Mouse (Mus musculus) liver, embryonic 15.5 days (tissue): ENCODE results near the gene Rcor1. TPM values are rescaled to one million over a fixed set of nuclear protein-coding genes. Genes with fewer than 3 reads are reported as not detected.

ENCODE experiments used
- ATAC-seq: fragments of 200-750 bp; cut with Nextera tagmentation; 2 replicates; pipeline ENCODE4 v1.8.0; 2017; ENCODE audit warnings: moderate number of reproducible peaks, mild to moderate bottlenecking, moderate library complexity; ENCODE audit not compliant: insufficient read depth
- H3K27ac ChIP-seq: fragments of 300-500 bp; sonication (generic); replicated peaks from 2 replicates; pipeline ENCODE4 v1.5.1; 2015; ENCODE audit warnings: mild to moderate bottlenecking, inconsistent platforms
- H3K27me3 ChIP-seq: fragments of 300-500 bp; sonication (generic); 2 replicates; pipeline ENCODE4 v1.6.1; 2015; ENCODE audit warnings: mild to moderate bottlenecking, inconsistent platforms
- H3K36me3 ChIP-seq: fragments of 300-500 bp; sonication (generic); replicated peaks from 2 replicates; pipeline ENCODE4 v1.6.1; 2015; ENCODE audit warnings: moderate library complexity, mild to moderate bottlenecking, inconsistent platforms
- H3K4me1 ChIP-seq: fragments of 300-500 bp; sonication (generic); replicated peaks from 2 replicates; pipeline ENCODE4 v1.6.1; 2015; ENCODE audit warnings: inconsistent platforms
- H3K4me2 ChIP-seq: fragments of 300-500 bp; sonication (generic); 2 replicates; pipeline ENCODE4 v1.6.1; 2015; ENCODE audit warnings: moderate library complexity, mild to moderate bottlenecking, inconsistent platforms
- H3K4me3 ChIP-seq: fragments of 300-500 bp; sonication (generic); replicated peaks from 2 replicates; pipeline ENCODE4 v1.5.1; 2015; ENCODE audit warnings: mild to moderate bottlenecking, inconsistent platforms
- H3K9ac ChIP-seq: fragments of 300-500 bp; sonication (generic); 2 replicates; pipeline ENCODE4 v1.6.1; 2015; ENCODE audit warnings: moderate library complexity, mild to moderate bottlenecking, inconsistent platforms
- H3K9me3 ChIP-seq: fragments of 300-500 bp; sonication (generic); replicated peaks from 2 replicates; pipeline ENCODE4 v1.6.1; 2016; ENCODE audit warnings: inconsistent platforms
- WGBS: fragments of 180-500 bp; shearing (Covaris S2); methylation state at CpG from one replicate; pipeline ENCODE4 v1.1.7; 2015; ENCODE audit warnings: mixed read lengths; ENCODE audit not compliant: insufficient replicate concordance; 5-methylcytosine and 5-hydroxymethylcytosine counted together
- polyA plus RNA-seq: library from polyadenylated mRNA; unstranded; fragments of >200 nt; fragmentation: Nextera tagmentation; extraction: Ambion mirVana; gene quantifications from 2 replicates; pipeline ENCODE4 v1.2.1, GENCODE M21; 2015

Rcor1 gene
- polyA plus RNA-seq, 1 experiment from 2014 or later = 4.6 TPM

DNA sequence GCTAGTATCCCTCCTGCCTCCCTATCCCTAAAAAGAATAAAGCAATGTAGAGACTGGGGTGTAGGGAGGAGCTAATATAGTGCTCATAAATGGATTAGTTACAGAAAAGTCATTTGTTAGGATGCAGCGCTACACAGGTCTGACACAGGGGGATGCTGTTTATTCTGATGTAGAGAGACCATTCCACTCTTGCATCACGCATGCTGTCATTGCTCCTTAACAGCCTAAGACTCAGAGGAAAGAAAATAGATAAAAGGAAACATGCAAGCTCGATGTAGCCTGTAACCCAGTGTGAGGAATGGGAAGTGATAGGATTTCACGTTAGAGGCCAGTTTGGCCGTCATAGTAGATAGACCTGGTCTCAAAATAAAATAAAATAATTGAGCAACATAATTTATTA lies 31.9 kb downstream of the Rcor1 start:
- 52% methylated on average over 5 of the region's 5 CpGs for WGBS
- 0 out of 2 replicates have a peak, but pooled peaks cover 14% of the 10 kb centered on the region for H3K4me1 ChIP-seq

GRCm38 (mm10) chr12:111071477-111072152 lies 32.5 kb downstream of the Rcor1 start:
- peak; percentile 28; the same call in 1 of the 2 replicates for ATAC-seq
- Histone ChIP-seq H3K4me2 (peak overlapping the region; percentile 25; the same call in 1 of the 2 replicates), H3K27me3 (no peaks in the 10 kb centered on the region), H3K36me3 (peaks cover 29% of the 10 kb centered on the region), H3K27ac (peak overlapping the region; percentile 24; the same call in 1 of the 2 replicates), H3K4me1 (peaks cover 13% of the 10 kb centered on the region), H3K4me3 (no peak overlapping the region), H3K9ac (no peak overlapping the region), H3K9me3 (no peaks in the 10 kb centered on the region)
- 56% methylated on average over 10 of the region's 10 CpGs for WGBS

More for the DNA sequence above, 31.9 kb downstream of the Rcor1 start:
- H3K36me3 ChIP-seq = peaks cover 29% of the 10 kb centered on the region
- no peak overlapping the region for H3K9ac ChIP-seq
- H3K9me3 ChIP-seq = no peaks in the 10 kb centered on the region
- ATAC-seq = no peak
- H3K27ac ChIP-seq = no peak overlapping the region
- no peak overlapping the region for H3K4me2 ChIP-seq
- H3K4me3 ChIP-seq = no peak overlapping the region
- no peaks in the 10 kb centered on the region for H3K27me3 ChIP-seq

DNA sequence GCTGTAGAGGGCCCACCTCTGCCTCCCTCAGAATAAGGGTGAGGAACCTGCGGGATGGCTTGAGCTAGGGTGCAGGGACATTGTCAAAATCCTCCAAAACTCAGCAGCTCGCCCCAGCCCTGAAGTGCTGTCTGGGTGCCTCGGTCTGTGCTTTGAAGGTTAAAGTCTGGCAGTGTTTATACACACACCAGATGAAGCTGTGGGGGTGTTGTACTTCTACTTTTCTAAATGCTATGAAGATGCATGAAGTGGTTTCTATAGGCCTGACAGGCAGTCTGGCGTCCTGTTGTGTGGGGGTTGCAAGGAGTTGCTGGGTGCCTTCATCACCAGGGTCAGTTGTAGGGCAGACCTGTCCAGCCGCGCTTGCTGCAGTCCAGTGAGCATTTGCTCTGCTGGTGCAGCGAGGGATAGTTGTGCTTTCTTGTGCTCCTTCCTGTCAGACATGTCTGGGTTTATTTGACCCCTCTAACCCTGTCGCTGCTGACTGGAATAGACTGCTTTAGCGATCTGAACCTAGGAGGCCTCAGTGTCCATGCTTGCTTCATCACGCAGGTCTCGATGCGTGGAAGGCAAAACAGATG lies 37.3 kb downstream of the Rcor1 start:
- H3K9me3 ChIP-seq = no peaks in the 10 kb centered on the region
- H3K4me2 ChIP-seq = no peak overlapping the region
- WGBS = 76% methylated on average over 12 of the region's 12 CpGs
- H3K27me3 ChIP-seq = no peaks in the 10 kb centered on the region
- no peak overlapping the region for H3K9ac ChIP-seq
- peaks cover 13% of the 10 kb centered on the region for H3K4me1 ChIP-seq
- H3K36me3 ChIP-seq = peaks cover 2% of the 10 kb centered on the region; the same call in 1 of the 2 replicates
- no peak overlapping the region for H3K4me3 ChIP-seq
- H3K27ac ChIP-seq = peak overlapping the region; percentile 33; the same call in 1 of the 2 replicates
- ATAC-seq = no peak

- Histone ChIP-seq H3K9ac (no peak overlapping the region), H3K9me3 (no peaks in the 10 kb centered on the region), H3K4me3 (no peak overlapping the region), H3K36me3 (peaks cover 28% of the 10 kb centered on the region), H3K27me3 (no peaks in the 10 kb centered on the region), H3K4me1 (peaks cover 6% of the 10 kb centered on the region), H3K27ac (no peak overlapping the region), H3K4me2 (no peak overlapping the region)
- no peak for ATAC-seq
- 73% methylated on average over 4 of the region's 4 CpGs for WGBS
Measured at GRCm38 (mm10) chr12:111085579-111085978, 46.4 kb downstream of the Rcor1 start.

GRCm38 (mm10) chr12:111087066-111087465 lies 47.9 kb downstream of the Rcor1 start:
- H3K36me3 ChIP-seq = peaks cover 29% of the 10 kb centered on the region

GRCm38 (mm10) chr12:111088186-111088585 lies 49.0 kb downstream of the Rcor1 start:
- Histone ChIP-seq H3K9me3 (no peaks in the 10 kb centered on the region), H3K4me1 (peaks cover 9% of the 10 kb centered on the region), H3K36me3 (peaks cover 19% of the 10 kb centered on the region), H3K9ac (no peak overlapping the region), H3K27ac (no peak overlapping the region), H3K4me2 (no peak overlapping the region), H3K4me3 (no peak overlapping the region), H3K27me3 (no peaks in the 10 kb centered on the region)
- no peak for ATAC-seq
- WGBS = 27% methylated on average over 5 of the region's 5 CpGs

More at GRCm38 (mm10) chr12:111087066-111087465, 47.9 kb downstream of the Rcor1 start:
- H3K9ac ChIP-seq = no peak overlapping the region
- WGBS = 84% methylated on average over 1 of the region's 1 CpGs
- H3K4me2 ChIP-seq = no peak overlapping the region
- no peak for ATAC-seq
- H3K4me3 ChIP-seq = no peak overlapping the region
- H3K9me3 ChIP-seq = no peaks in the 10 kb centered on the region
- H3K27ac ChIP-seq = no peak overlapping the region
- H3K27me3 ChIP-seq = no peaks in the 10 kb centered on the region
- peaks cover 6% of the 10 kb centered on the region for H3K4me1 ChIP-seq

GRCm38 (mm10) chr12:111088731-111089141 lies 49.6 kb downstream of the Rcor1 start:
- WGBS = 67% methylated on average over 3 of the region's 3 CpGs
- Histone ChIP-seq H3K36me3 (peaks cover 19% of the 10 kb centered on the region), H3K4me2 (no peak overlapping the region), H3K4me1 (peaks cover 14% of the 10 kb centered on the region), H3K9me3 (no peaks in the 10 kb centered on the region), H3K4me3 (no peak overlapping the region), H3K27ac (no peak overlapping the region), H3K27me3 (no peaks in the 10 kb centered on the region), H3K9ac (no peak overlapping the region)
- ATAC-seq = no peak

- Histone ChIP-seq H3K4me2 (no peak overlapping the region), H3K27ac (no peak overlapping the region), H3K36me3 (peaks cover 23% of the 10 kb centered on the region), H3K9ac (no peak overlapping the region), H3K27me3 (no peaks in the 10 kb centered on the region), H3K4me3 (no peak overlapping the region), H3K9me3 (no peaks in the 10 kb centered on the region), H3K4me1 (peaks cover 18% of the 10 kb centered on the region)
- 80% methylated on average over 7 of the region's 7 CpGs for WGBS
- ATAC-seq = no peak
Measured at GRCm38 (mm10) chr12:111089145-111089544, 50.0 kb downstream of the Rcor1 start.

DNA sequence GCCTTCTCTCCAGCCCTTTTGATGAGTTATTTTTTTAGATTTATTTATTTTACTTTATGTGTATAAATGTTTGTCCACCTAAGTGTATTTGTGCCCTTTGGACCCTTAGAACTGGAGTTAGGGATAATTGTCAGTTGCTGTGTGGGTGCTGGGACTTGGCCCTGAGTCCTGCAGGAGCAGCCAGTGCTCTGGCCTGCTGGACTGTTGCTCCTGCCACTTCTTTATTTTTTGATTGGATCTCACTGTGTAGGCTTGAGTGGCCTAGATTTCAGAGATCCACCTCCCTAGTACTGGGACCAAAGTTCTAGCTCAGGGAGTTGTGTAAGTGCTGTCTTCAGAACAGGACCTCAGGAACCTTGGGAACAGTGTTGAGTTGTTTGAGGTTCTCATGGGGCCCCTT lies 51.6 kb downstream of the Rcor1 start:
- ATAC-seq = peak; percentile 30; the same call in 1 of the 2 replicates
- no peak overlapping the region for H3K4me3 ChIP-seq
- H3K27me3 ChIP-seq = no peaks in the 10 kb centered on the region

DNA sequence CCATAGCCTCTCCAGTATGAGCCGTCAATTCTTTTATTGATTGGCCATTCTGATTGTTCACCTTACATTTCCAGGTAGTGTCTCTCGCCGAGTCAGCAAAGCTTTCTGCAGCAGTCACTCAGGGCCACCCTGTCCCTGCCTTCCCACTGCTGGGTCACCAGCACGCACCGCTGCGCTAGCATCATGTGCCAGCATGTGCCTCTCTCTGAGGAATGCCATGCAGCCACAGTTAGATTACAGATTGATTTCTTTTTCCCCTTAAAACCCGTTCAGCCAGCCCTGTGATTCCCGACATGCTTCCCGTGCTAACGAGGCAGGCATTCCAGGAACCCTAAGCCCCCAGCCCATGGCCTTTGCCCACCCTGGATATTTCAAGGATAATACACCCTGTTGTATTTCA lies 52.8 kb downstream of the Rcor1 start:
- H3K27ac ChIP-seq = no peak overlapping the region
- peaks cover 22% of the 10 kb centered on the region for H3K36me3 ChIP-seq
- 83% methylated on average over 10 of the region's 10 CpGs for WGBS
- ATAC-seq = no peak
- no peak overlapping the region for H3K4me3 ChIP-seq
- no peak overlapping the region for H3K9ac ChIP-seq
- H3K4me1 ChIP-seq = peaks cover 22% of the 10 kb centered on the region
- H3K9me3 ChIP-seq = no peaks in the 10 kb centered on the region
- no peaks in the 10 kb centered on the region for H3K27me3 ChIP-seq
- no peak overlapping the region for H3K4me2 ChIP-seq

More for the DNA sequence above, 51.6 kb downstream of the Rcor1 start:
- peaks cover 22% of the 10 kb centered on the region for H3K4me1 ChIP-seq
- no peaks in the 10 kb centered on the region for H3K9me3 ChIP-seq
- no peak overlapping the region for H3K27ac ChIP-seq
- H3K9ac ChIP-seq = no peak overlapping the region
- no peak overlapping the region for H3K4me2 ChIP-seq
- H3K36me3 ChIP-seq = peaks cover 16% of the 10 kb centered on the region; the same call in 1 of the 2 replicates

- ATAC-seq = peak; percentile 66
- Histone ChIP-seq H3K9me3 (no peaks in the 10 kb centered on the region), H3K27me3 (no peaks in the 10 kb centered on the region), H3K4me3 (no peak overlapping the region), H3K36me3 (peaks cover 34% of the 10 kb centered on the region), H3K4me2 (no peak overlapping the region), H3K9ac (no peak overlapping the region), H3K27ac (peak overlapping the region; percentile 29; the same call in 1 of the 2 replicates), H3K4me1 (peaks cover 16% of the 10 kb centered on the region)
- WGBS = 29% methylated on average over 5 of the region's 5 CpGs
Measured at GRCm38 (mm10) chr12:111094073-111094472, 54.9 kb downstream of the Rcor1 start.
